Mouse (Mus musculus) embryonic facial prominence, embryonic 11.5 days (tissue): Measurements from ENCODE around the gene Mical1. TPM values are rescaled to one million over a fixed set of nuclear protein-coding genes. Genes with fewer than 3 reads are reported as not detected.
"Not testable (repeated sequence)": the region's sequence is repeated elsewhere in the genome, so short reads cannot be mapped to it uniquely, and the experiment has no call there.

Source experiments
- ATAC-seq: fragments of 200-750 bp; cut with Nextera tagmentation; replicated peaks from 2 replicates; pipeline ENCODE4 v1.8.0; 2017; ENCODE audit warnings: low read depth; ENCODE audit not compliant: insufficient number of reproducible peaks, low FRiP score, low TSS enrichment
- DNase-seq: peaks from one replicate; pipeline ENCODE4 v3.0.0-alpha.2; 2015; ENCODE audit warnings: low spot score
- H3K27ac ChIP-seq: fragments of 300-500 bp; sonication (generic); replicated peaks from 2 replicates; pipeline ENCODE4 v1.5.1; 2014; ENCODE audit warnings: mild to moderate bottlenecking, low read depth, low read length, control low read depth
- H3K27me3 ChIP-seq: fragments of 300-500 bp; sonication (generic); 2 replicates; pipeline ENCODE4 v1.6.1; 2014; ENCODE audit warnings: mild to moderate bottlenecking, low read length, moderate library complexity, mixed read lengths; ENCODE audit not compliant: control insufficient read depth, insufficient read depth
- H3K36me3 ChIP-seq: fragments of 300-500 bp; sonication (generic); replicated peaks from 2 replicates; pipeline ENCODE4 v1.6.1; 2014; ENCODE audit warnings: low read depth, mild to moderate bottlenecking, low read length, moderate library complexity, mixed read lengths; ENCODE audit not compliant: control insufficient read depth, insufficient read depth
- H3K4me1 ChIP-seq: fragments of 300-500 bp; sonication (generic); 2 replicates; pipeline ENCODE4 v1.6.1; 2014; ENCODE audit warnings: low read length, mixed read lengths; ENCODE audit not compliant: control insufficient read depth, insufficient read depth
- H3K4me2 ChIP-seq: fragments of 300-500 bp; sonication (generic); 2 replicates; pipeline ENCODE4 v1.6.1; 2014; ENCODE audit warnings: low read depth, mild to moderate bottlenecking, control low read depth, low read length, moderate library complexity
- H3K4me3 ChIP-seq: fragments of 300-500 bp; sonication (generic); 2 replicates; pipeline ENCODE4 v1.5.1; 2014; ENCODE audit warnings: low read depth, low read length, control low read depth
- H3K9ac ChIP-seq: fragments of 300-500 bp; sonication (generic); replicated peaks from 2 replicates; pipeline ENCODE4 v1.6.1; 2014; ENCODE audit warnings: mild to moderate bottlenecking, control low read depth, low read length
- H3K9me3 ChIP-seq: fragments of 300-500 bp; sonication (generic); replicated peaks from 2 replicates; pipeline ENCODE4 v1.6.1; 2016; ENCODE audit warnings: mild to moderate bottlenecking, low read length, inconsistent platforms, mixed read lengths; ENCODE audit not compliant: control insufficient read depth
- WGBS: fragments of 180-500 bp; shearing (Covaris S2); extraction: QIAGEN DNeasy Blood & Tissue Kit; methylation state at CpG from one replicate; pipeline ENCODE4 v1.1.7; 2014; 5-methylcytosine and 5-hydroxymethylcytosine counted together
- polyA plus RNA-seq: library from polyadenylated mRNA; unstranded; fragments of >200 nt; fragmentation: Nextera tagmentation; extraction: Ambion mirVana; gene quantifications from 2 replicates; pipeline ENCODE4 v1.2.1, GENCODE M21; 2014

Mical1 gene
- polyA plus RNA-seq, 1 experiment from 2014 or later, result 29.2 TPM

GRCm38 (mm10) chr10:41490518-41490873, 14.4 kb downstream of the Mical1 start:
- Histone ChIP-seq H3K4me1 (no peaks in the 10 kb centered on the region; the same call in 1 of the 2 replicates), H3K9me3 (no peaks in the 10 kb centered on the region), H3K9ac (peak overlapping the region; percentile 79), H3K4me2 (peak overlapping the region; percentile 98), H3K27me3 (no peaks in the 10 kb centered on the region), H3K36me3 (peaks cover 5% of the 10 kb centered on the region), H3K4me3 (peak overlapping the region; percentile 66), H3K27ac (no peak overlapping the region)
- ATAC-seq (peak; percentile 63; the same call in 1 of the 2 replicates), DNase-seq (peak; percentile 3)
- under 1% methylated on average over 29 of the region's 29 CpGs for WGBS

- Histone ChIP-seq H3K4me2 (no peak overlapping the region; the same call in 1 of the 2 replicates), H3K27ac (no peak overlapping the region), H3K4me3 (no peak overlapping the region), H3K36me3 (peaks cover 5% of the 10 kb centered on the region), H3K4me1 (no peaks in the 10 kb centered on the region; the same call in 1 of the 2 replicates), H3K27me3 (no peaks in the 10 kb centered on the region), H3K9me3 (no peaks in the 10 kb centered on the region), H3K9ac (no peak overlapping the region)
- 45% methylated on average over 4 of the region's 4 CpGs for WGBS
- DNase-seq (no peak), ATAC-seq (no peak)
Observed at GRCm38 (mm10) chr10:41491111-41491510, 15.0 kb downstream of the Mical1 start.

DNA sequence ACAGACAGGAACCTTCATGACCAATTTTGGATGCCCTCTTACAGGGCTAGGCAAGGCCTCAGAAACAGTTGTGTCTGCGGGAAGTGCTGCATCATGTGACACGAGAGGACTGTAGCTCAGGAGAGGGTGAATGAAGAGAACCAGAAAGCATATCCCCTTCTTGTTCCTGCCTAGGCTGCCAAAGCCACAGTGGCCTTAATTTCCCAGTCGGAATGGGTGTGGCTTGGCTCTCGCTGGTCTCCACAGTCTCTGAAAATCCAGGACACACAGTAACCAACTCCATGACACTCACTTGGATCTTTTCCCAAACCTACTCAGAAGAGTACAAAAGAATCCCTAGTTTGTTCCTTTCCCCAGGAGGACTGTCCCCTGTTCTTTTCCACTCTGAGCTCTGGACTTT, 24.8 kb downstream of the Mical1 start:
- H3K9ac ChIP-seq, result no peak overlapping the region
- ATAC-seq, result no peak
- H3K4me1 ChIP-seq, result no peaks in the 10 kb centered on the region
- no peak for DNase-seq
- no peaks in the 10 kb centered on the region for H3K36me3 ChIP-seq
- WGBS, result 72% methylated on average over 4 of the region's 4 CpGs
- no peak overlapping the region for H3K4me3 ChIP-seq
- H3K9me3 ChIP-seq, result no peaks in the 10 kb centered on the region
- H3K27me3 ChIP-seq, result no peaks in the 10 kb centered on the region
- H3K4me2 ChIP-seq, result no peak overlapping the region
- H3K27ac ChIP-seq, result no peak overlapping the region

GRCm38 (mm10) chr10:41504996-41505395, 28.9 kb downstream of the Mical1 start:
- Histone ChIP-seq H3K9me3 (no peaks in the 10 kb centered on the region), H3K36me3 (no peaks in the 10 kb centered on the region), H3K4me1 (no peaks in the 10 kb centered on the region), H3K9ac (no peak overlapping the region), H3K4me3 (no peak overlapping the region), H3K27ac (no peak overlapping the region), H3K27me3 (no peaks in the 10 kb centered on the region), H3K4me2 (no peak overlapping the region)
- no peak for ATAC-seq
- DNase-seq, result no peak
- 100% methylated on average over 1 of the region's 1 CpGs for WGBS

GRCm38 (mm10) chr10:41505446-41505845, 29.3 kb downstream of the Mical1 start:
- not testable (repeated sequence) for H3K4me3 ChIP-seq, H3K9me3 ChIP-seq, H3K27me3 ChIP-seq, H3K36me3 ChIP-seq, ATAC-seq, H3K27ac ChIP-seq, H3K9ac ChIP-seq, H3K4me2 ChIP-seq, H3K4me1 ChIP-seq
- 3% methylated on average over 3 of the region's 3 CpGs for WGBS
- peak; percentile 88 for DNase-seq

GRCm38 (mm10) chr10:41509160-41509559, 33.0 kb downstream of the Mical1 start:
- H3K4me3 ChIP-seq, result no peak overlapping the region
- ATAC-seq (no peak), DNase-seq (peak; percentile 43)
- no peaks in the 10 kb centered on the region for H3K36me3 ChIP-seq
- no peak overlapping the region for H3K9ac ChIP-seq
- no peak overlapping the region for H3K4me2 ChIP-seq
- no peaks in the 10 kb centered on the region for H3K9me3 ChIP-seq
- no peak overlapping the region for H3K27ac ChIP-seq
- WGBS, result 33% methylated on average over 2 of the region's 2 CpGs
- no peaks in the 10 kb centered on the region for H3K27me3 ChIP-seq
- no peaks in the 10 kb centered on the region for H3K4me1 ChIP-seq

GRCm38 (mm10) chr10:41514301-41514700, 38.2 kb downstream of the Mical1 start:
- no peak overlapping the region for H3K4me3 ChIP-seq
- H3K9me3 ChIP-seq, result no peaks in the 10 kb centered on the region
- no peaks in the 10 kb centered on the region for H3K4me1 ChIP-seq
- WGBS, result 85% methylated on average over 4 of the region's 4 CpGs
- no peaks in the 10 kb centered on the region for H3K36me3 ChIP-seq
- no peak for DNase-seq
- no peak overlapping the region for H3K4me2 ChIP-seq
- no peak for ATAC-seq
- H3K27me3 ChIP-seq, result no peaks in the 10 kb centered on the region
- H3K9ac ChIP-seq, result no peak overlapping the region
- no peak overlapping the region for H3K27ac ChIP-seq

DNA sequence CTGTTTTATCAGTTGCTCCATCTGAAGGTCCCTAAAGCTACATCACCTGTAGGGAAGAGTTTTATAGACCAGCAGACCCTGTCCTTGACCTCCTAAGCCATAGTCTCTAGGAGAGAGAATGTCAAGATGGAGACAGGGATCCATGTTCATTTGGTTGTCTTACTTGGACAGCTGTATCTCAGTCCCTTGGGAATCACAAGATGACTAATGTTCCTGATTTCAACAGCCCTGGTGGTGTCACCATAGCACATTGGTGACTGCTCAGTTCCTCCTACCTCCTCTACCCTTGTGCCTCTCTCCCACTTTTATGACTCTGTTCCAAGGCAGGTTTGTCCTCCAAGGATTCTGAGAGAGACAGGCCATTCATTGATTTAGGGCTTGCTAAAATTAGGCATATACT, 38.8 kb downstream of the Mical1 start:
- no peak overlapping the region for H3K4me3 ChIP-seq
- no peaks in the 10 kb centered on the region for H3K36me3 ChIP-seq
- no peaks in the 10 kb centered on the region for H3K27me3 ChIP-seq
- DNase-seq (no peak), ATAC-seq (no peak)
- no peaks in the 10 kb centered on the region for H3K9me3 ChIP-seq
- H3K9ac ChIP-seq, result no peak overlapping the region
- no peak overlapping the region for H3K4me2 ChIP-seq
- H3K27ac ChIP-seq, result no peak overlapping the region
- H3K4me1 ChIP-seq, result no peaks in the 10 kb centered on the region
